ENCODE assay signal across 7 mouse cellular contexts in genomic region chr1:132007282-132007815, GRCm38 (mm10). TPM values are rescaled to one million over a fixed set of nuclear protein-coding genes. Genes with fewer than 3 reads are reported as not detected.
A peak's percentile ranks its signal among the peaks of the same experiment; 100 is the strongest.
DNase-seq lines count a peak whose midpoint lies in the region; ATAC-seq lines count a peak whose summit lies in the region.

TSS of gene Elk4 (plus strand) at chr1:132007607.

- H3K27ac ChIP-seq in embryonic facial prominence, embryonic 10.5 days (replicated peaks), result peak within 1 kb of the TSS; percentile 98
- peak within 1 kb of the TSS; percentile 95 for H3K27ac ChIP-seq in limb, embryonic 11.5 days (replicated peaks; ENCODE audit: low read depth, low read length)
- peak within 1 kb of the TSS; percentile 98 for H3K27ac ChIP-seq in midbrain, embryonic 14.5 days (replicated peaks; ENCODE audit: low read depth, low read length)

- H3K36me3 ChIP-seq in embryonic facial prominence, embryonic 10.5 days (replicated peaks), result no peaks in the 10 kb centered on the region
- H3K36me3 ChIP-seq in limb, embryonic 11.5 days (ENCODE audit: control insufficient read depth, insufficient read depth, low read length), result no peaks in the 10 kb centered on the region
- H3K36me3 ChIP-seq in midbrain, embryonic 14.5 days (ENCODE audit: control insufficient read depth, insufficient read depth, low read length), result no peaks in the 10 kb centered on the region

- peak within 1 kb of the TSS; percentile 65 for H3K4me2 ChIP-seq in limb, embryonic 11.5 days (ENCODE audit: low read depth, severe bottlenecking)
- peak within 1 kb of the TSS; percentile 82 for H3K4me2 ChIP-seq in midbrain, embryonic 14.5 days (ENCODE audit: low read length)

- peak within 1 kb of the TSS; percentile 70 for H3K9ac ChIP-seq in limb, embryonic 11.5 days (ENCODE audit: low read length)
- H3K9ac ChIP-seq in midbrain, embryonic 14.5 days (replicated peaks; ENCODE audit: low read length), result peak within 1 kb of the TSS; percentile 91

- peaks cover 35% of the 10 kb centered on the region for H3K4me1 ChIP-seq in embryonic facial prominence, embryonic 10.5 days
- peaks cover 6% of the 10 kb centered on the region for H3K4me1 ChIP-seq in limb, embryonic 11.5 days (ENCODE audit: control insufficient read depth, insufficient read depth, low read length)
- H3K4me1 ChIP-seq in midbrain, embryonic 14.5 days (ENCODE audit: control insufficient read depth, insufficient read depth, low read length), result peaks cover 17% of the 10 kb centered on the region

- H3K9me3 ChIP-seq in embryonic facial prominence, embryonic 10.5 days, result no peaks in the 10 kb centered on the region
- no peaks in the 10 kb centered on the region for H3K9me3 ChIP-seq in limb, embryonic 11.5 days (ENCODE audit: control insufficient read depth, low read length)
- no peaks in the 10 kb centered on the region for H3K9me3 ChIP-seq in midbrain, embryonic 14.5 days (ENCODE audit: control insufficient read depth, low read length)

- WGBS in embryonic facial prominence, embryonic 10.5 days, result under 1% methylated on average over 61 of the region's 61 CpGs
- under 1% methylated on average over 57 of the region's 61 CpGs for WGBS in limb, embryonic 11.5 days
- WGBS in midbrain, embryonic 14.5 days, result under 1% methylated on average over 59 of the region's 61 CpGs

- DNase-seq in adrenal gland, postnatal 10 days, result peak; percentile 96
- DNase-seq in embryonic facial prominence, embryonic 10.5 days (ENCODE audit: low spot score), result peak; percentile 95
- DNase-seq in kidney, adult 18-20 months, result peak; percentile 94
- DNase-seq in limb, embryonic 11.5 days (ENCODE audit: low spot score), result peak; percentile 95
- DNase-seq in midbrain, embryonic 14.5 days, result peak; percentile 96
- DNase-seq in spleen, adult 18-20 months, result peak; percentile 83 to 91

- H3K4me3 ChIP-seq in embryonic facial prominence, embryonic 10.5 days, result peak within 1 kb of the TSS; percentile 78
- peak within 1 kb of the TSS; percentile 58 for H3K4me3 ChIP-seq in limb, embryonic 11.5 days (ENCODE audit: low read depth, low read length)
- H3K4me3 ChIP-seq in midbrain, embryonic 14.5 days (replicated peaks; ENCODE audit: low read depth, low read length), result peak within 1 kb of the TSS; percentile 84

- peak; percentile 52 for ATAC-seq in granulocyte monocyte progenitor cell, adult 5-6 weeks (replicated peaks; ENCODE audit: poor library complexity, severe bottlenecking)
- peak; percentile 85 for ATAC-seq in limb, embryonic 11.5 days (ENCODE audit: insufficient number of reproducible peaks, low FRiP score, low TSS enrichment, low read depth)
- peak; percentile 92 for ATAC-seq in midbrain, embryonic 14.5 days (ENCODE audit: low FRiP score, low TSS enrichment)

- H3K27me3 ChIP-seq in embryonic facial prominence, embryonic 10.5 days (replicated peaks; ENCODE audit: low read depth, poor library complexity, severe bottlenecking), result no peaks in the 10 kb centered on the region
- no peaks in the 10 kb centered on the region for H3K27me3 ChIP-seq in limb, embryonic 11.5 days (ENCODE audit: control insufficient read depth, insufficient read depth, low read length)
- H3K27me3 ChIP-seq in midbrain, embryonic 14.5 days (ENCODE audit: control insufficient read depth, insufficient read depth, low read length), result no peaks in the 10 kb centered on the region

RNA-seq across cellular contexts. Expression of gene Elk4, which starts in this region (rescaled TPM):
- total RNA-seq in adrenal gland, postnatal 10 days (2021), result 100 to 1,000 TPM; 115 to 128 TPM
- polyA plus RNA-seq in embryonic facial prominence, embryonic 10.5 days (2016; fragmentation: Nextera tagmentation; extraction: Ambion mirVana), result 12.0 and 13.3 TPM in 2 replicates
- 83.3 and 104 TPM in 2 replicates for total RNA-seq in granulocyte monocyte progenitor cell, adult 5-6 weeks (2014; fragmentation: Nextera tagmentation)
- total RNA-seq in granulocyte monocyte progenitor cell, adult 5-6 weeks (2017), result 51.9 and 63.8 TPM in 2 replicates
- polyA plus RNA-seq in limb, embryonic 11.5 days (2014; fragmentation: Nextera tagmentation; extraction: Ambion mirVana), result 17.1 and 20.8 TPM in 2 replicates
- polyA plus RNA-seq in midbrain, embryonic 14.5 days (2014; fragmentation: Nextera tagmentation; extraction: Ambion mirVana), result 14.4 and 17.1 TPM in 2 replicates

Comparison
In these comparisons a context has a peak if more than half of its experiments do, and no peak if none do; other contexts are left out.
1. Peak in every context shown above with its lines: DNase-seq, ATAC-seq, H3K4me3 ChIP-seq and H3K27ac ChIP-seq.